Mouse (Mus musculus) testis, adult 10 weeks (tissue): ENCODE data around the gene Dnmbp. TPM values are rescaled to one million over a fixed set of nuclear protein-coding genes. Genes with fewer than 3 reads are reported as not detected.

Source experiments
- polyA plus RNA-seq: library from polyadenylated mRNA; stranded (reverse); fragments of 350-450 nt; fragmentation: Illumina TruSeq; extraction: RNeasy Lipid Tissue Mini Kit (QIAGEN cat#74804); gene quantifications from one replicate; pipeline ENCODE4 v1.2.3, GENCODE M21; 2014; ENCODE audit warnings: low read depth, low replicate concordance

Gene Dnmbp
- 4.2 TPM for polyA plus RNA-seq

DNA sequence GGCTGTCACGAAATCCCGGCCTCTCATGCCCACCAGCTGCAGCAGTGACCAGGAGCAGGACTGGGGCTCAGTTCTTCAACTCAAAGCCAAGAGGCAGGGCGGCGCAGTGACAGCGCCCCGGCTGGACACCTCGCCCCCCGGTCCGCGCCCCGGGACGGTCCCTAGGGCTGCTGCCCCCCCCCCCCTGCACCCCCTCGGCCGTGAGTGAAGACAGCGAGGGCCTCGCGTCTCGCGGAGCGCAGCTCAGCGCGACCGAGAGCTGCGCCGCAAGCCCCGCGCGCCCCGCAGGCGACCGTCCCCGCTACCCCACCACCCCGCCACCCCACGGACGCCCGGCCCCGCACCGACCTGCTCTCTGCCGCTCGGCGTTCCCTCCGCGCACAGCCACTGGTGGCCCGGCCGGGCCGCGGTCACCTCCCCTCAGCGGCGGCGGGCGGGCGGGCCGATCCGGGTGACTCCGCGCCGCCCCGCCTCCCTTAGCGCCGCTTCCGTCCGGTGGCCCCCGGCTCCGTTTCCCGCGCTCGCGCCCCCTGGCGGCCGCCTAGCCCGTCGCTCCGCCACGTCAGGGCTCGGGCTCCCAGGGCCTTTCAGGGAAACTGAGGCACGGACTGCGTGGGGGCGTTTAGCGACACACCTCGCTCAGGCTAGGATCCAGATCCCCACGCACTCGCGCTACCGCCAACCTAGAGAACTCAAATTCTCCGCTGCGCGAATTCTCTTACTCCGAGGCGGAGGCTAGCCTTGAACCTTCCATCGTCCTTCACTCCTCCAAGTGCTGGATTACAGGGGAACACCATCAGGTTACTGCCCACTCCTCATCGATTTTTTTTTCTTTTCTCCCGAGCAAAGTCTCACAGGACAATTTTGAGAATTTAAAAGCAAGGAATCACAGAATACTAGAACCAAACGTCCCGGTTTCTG, at the start of gene Dnmbp:
TSS of gene Dnmbp (minus strand) at position 423 of the 921 bp plus-strand sequence.

DNA sequence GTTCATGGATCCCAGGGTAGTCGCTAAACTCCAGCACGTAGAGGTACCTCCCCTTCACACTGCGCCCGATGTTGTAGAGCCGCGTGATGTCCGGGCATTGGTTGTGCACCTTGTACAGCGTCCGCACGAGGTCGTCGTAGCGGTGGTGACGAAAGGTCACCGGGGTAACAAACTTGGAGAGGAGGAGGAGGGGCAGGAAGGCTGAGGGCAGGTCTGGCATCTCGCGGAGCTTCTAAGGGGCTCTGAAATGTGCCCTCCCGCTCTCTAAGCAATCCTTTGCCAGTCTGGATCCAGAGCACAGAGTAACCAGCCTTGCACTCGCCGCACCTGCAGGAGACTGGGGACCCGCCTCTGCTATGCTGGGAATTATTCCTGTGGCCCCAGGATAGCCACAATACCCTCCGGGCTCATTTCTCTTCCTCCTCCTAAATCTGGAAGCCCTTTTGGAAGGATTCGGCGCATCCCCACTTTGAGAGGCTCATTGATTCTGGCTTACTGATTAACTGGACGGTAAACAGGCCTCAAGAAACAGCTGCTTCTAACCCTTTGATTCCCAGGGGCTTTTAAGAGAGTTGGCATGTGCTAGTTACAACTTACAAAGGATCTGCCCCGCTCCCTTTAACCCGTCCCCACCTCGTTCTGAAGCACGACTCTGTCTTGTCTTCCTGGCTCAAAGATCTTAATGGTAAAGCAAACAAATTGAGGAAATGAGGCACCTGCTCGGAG, 46.2 kb upstream of the Dnmbp start, which contains the start of gene Cpn1:
TSS of gene Cpn1 (minus strand) at position 488 of the 726 bp plus-strand sequence.

Other genes starting within 250 kb of the Dnmbp start
- 72.9 TPM for gene Cutc, start 187.2 kb downstream of the Dnmbp start, polyA plus RNA-seq
- gene Cox15, start 187.2 kb downstream of the Dnmbp start, polyA plus RNA-seq = 3.9 TPM
- gene Abcc2, start 158.0 kb downstream of the Dnmbp start, polyA plus RNA-seq = 0.34 TPM
- gene Cpn1, start 46.4 kb upstream of the Dnmbp start, polyA plus RNA-seq = 0.91 TPM
- gene Cyp2c23, start 89.0 kb upstream of the Dnmbp start, polyA plus RNA-seq = 1.0 TPM
- gene Erlin1, start 129.6 kb upstream of the Dnmbp start, polyA plus RNA-seq = 69.0 TPM
- gene Chuk, start 167.3 kb upstream of the Dnmbp start, polyA plus RNA-seq = 69.4 TPM
- gene Cwf19l1, start 195.7 kb upstream of the Dnmbp start, polyA plus RNA-seq = 11.8 TPM
- 72.1 TPM for gene Bloc1s2, start 206.3 kb upstream of the Dnmbp start, polyA plus RNA-seq